Comparison of ENCODE assay signal across 18 mouse cellular contexts in the genomic region with DNA sequence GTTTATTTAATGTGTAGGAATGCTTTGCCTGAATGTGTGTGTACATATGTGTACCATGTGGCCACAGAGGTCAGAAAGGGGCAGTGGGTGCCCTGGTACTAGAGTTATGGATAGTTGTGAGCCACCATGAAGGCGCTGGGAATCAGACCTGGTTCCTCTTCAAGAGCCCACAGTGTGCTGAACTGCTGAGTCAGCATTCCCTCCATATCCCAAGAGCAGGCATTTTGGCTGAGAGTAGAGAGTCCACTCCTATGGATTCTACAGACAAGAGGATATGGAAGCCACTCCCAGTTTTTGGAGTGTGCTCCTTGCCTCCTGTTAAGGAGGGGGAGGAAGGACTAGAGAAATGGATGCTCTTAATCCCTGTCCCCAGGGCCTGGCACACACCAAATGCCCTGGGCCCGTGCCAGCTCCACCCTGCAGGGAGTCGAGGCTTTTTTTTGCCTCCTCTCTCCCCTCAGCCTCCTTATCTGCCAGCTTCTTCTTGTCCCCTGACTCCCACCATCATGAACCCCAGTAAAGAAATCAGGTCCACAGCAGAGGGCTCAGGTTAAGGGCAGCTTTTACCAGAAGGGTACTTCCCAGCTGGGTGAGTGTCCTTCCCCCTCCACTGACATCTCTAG. TPM values are rescaled to one million over a fixed set of nuclear protein-coding genes. Genes with fewer than 3 reads are reported as not detected.
DNase-seq lines count a peak whose midpoint lies in the region; TF ChIP-seq lines count a peak whose summit lies in the region.
"Had no signal": no experiment of that assay in that cellular context is flagged by ENCODE, and none has a peak within 500 bp of the region (broad histone marks: within the 10 kb centered on the region; RNA-seq: fewer than 3 reads in every experiment).

No protein-coding gene starts in this region.

- no peak overlapping the region for H3K4me3 ChIP-seq in ES-Bruce4 (ENCODE audit: low read depth, low read length)
- H3K4me3 ChIP-seq in embryonic facial prominence, embryonic 10.5 days, result no peak overlapping the region
- H3K4me3 ChIP-seq: erythroblast, embryonic 14.5 days; heart, embryonic 12.5 days; left cerebral cortex, adult 2 months; midbrain, embryonic 13.5 days had no signal

- TF ChIP-seq EP300 in ES-Bruce4 (IDR thresholded peaks at IDR 0.05; ENCODE audit: insufficient read depth, low read depth, low read length), result no peak

- H3K27ac ChIP-seq in ES-Bruce4 (ENCODE audit: insufficient read depth, low read length), result 0 out of 2 replicates have a peak overlapping the region, but pooled peaks have one; percentile 12
- no peak overlapping the region for H3K27ac ChIP-seq in embryonic facial prominence, embryonic 10.5 days (replicated peaks)
- H3K27ac ChIP-seq: hindbrain, postnatal 0 days; left cerebral cortex, adult 2 months; midbrain, embryonic 13.5 days had no signal

- no peaks in the 10 kb centered on the region for H3K9me3 ChIP-seq in ES-Bruce4 (replicated peaks; ENCODE audit: control insufficient read depth, insufficient read depth, low read length, poor library complexity, severe bottlenecking)
- no peaks in the 10 kb centered on the region for H3K9me3 ChIP-seq in embryonic facial prominence, embryonic 10.5 days
- H3K9me3 ChIP-seq: G1E; heart, embryonic 12.5 days; midbrain, embryonic 13.5 days had no signal

- no peak for TF ChIP-seq CTCF in ES-Bruce4 (IDR thresholded peaks at IDR 0.05; ENCODE audit: low read depth, low read length)

- no peak for TF ChIP-seq POLR2A in ES-Bruce4 (IDR thresholded peaks at IDR 0.05; ENCODE audit: insufficient read depth, low read length)

- H3K9ac ChIP-seq in ES-Bruce4 (ENCODE audit: low read depth, poor library complexity, severe bottlenecking), result no peak overlapping the region
- H3K9ac ChIP-seq: heart, embryonic 12.5 days; midbrain, embryonic 13.5 days had no signal

- no peaks in the 10 kb centered on the region for H3K27me3 ChIP-seq in ES-Bruce4 (ENCODE audit: control insufficient read depth, insufficient read depth, low read length, poor library complexity, severe bottlenecking)
- peaks cover 35% of the 10 kb centered on the region for H3K27me3 ChIP-seq in embryonic facial prominence, embryonic 10.5 days (replicated peaks; ENCODE audit: low read depth, poor library complexity, severe bottlenecking)

- no peaks in the 10 kb centered on the region for H3K36me3 ChIP-seq in ES-Bruce4 (ENCODE audit: control insufficient read depth, insufficient read depth, low read length, poor library complexity, severe bottlenecking)
- no peaks in the 10 kb centered on the region for H3K36me3 ChIP-seq in embryonic facial prominence, embryonic 10.5 days (replicated peaks)
- H3K36me3 ChIP-seq: G1E; heart, embryonic 12.5 days; midbrain, embryonic 13.5 days had no signal

- H3K4me1 ChIP-seq in ES-Bruce4 (ENCODE audit: control insufficient read depth, insufficient read depth, low read length), result peaks cover 10% of the 10 kb centered on the region
- peaks cover 42% of the 10 kb centered on the region for H3K4me1 ChIP-seq in embryonic facial prominence, embryonic 10.5 days

- DNase-seq in cerebellum, postnatal 14 days, result peak; percentile 41 to 58
- DNase-seq in cerebellum, adult 9-10 months, result no peak
- peak; percentile 42 for DNase-seq in ZHBTc4 (ENCODE audit: low read depth, low spot score)
- DNase-seq in spleen, postnatal 10 days (ENCODE audit: low spot score in 2 of 2), result peak; percentile 56 to 77
- DNase-seq in embryonic facial prominence, embryonic 10.5 days (ENCODE audit: low spot score), result no peak
- DNase-seq in lung, postnatal 10 days, result no peak
- DNase-seq: cerebellum, postnatal 36 days; kidney, adult 18-20 months; kidney, postnatal 10 days; lung, postnatal 4 days; thymus, postnatal 4 days had no signal

- WGBS in embryonic facial prominence, embryonic 10.5 days, result 77% methylated on average over 3 of the region's 3 CpGs

RNA-seq across cellular contexts. Expression of a gene that starts 58.2 kb away (rescaled TPM):
- polyA plus RNA-seq in ES-Bruce4 (2011; ENCODE audit: insufficient read depth, insufficient read length, low read depth, missing spikeins), result 4.6 and 5.1 TPM in 2 replicates
- polyA plus RNA-seq in embryonic facial prominence, embryonic 10.5 days (2016; fragmentation: Nextera tagmentation; extraction: Ambion mirVana), result 10.2 and 12.3 TPM in 2 replicates

Comparison
In these comparisons a context has a peak if more than half of its experiments do, and no peak if none do; other contexts are left out.
1. DNase-seq: peak in cerebellum, postnatal 14 days (2 of 2), ZHBTc4 (single experiment) and spleen, postnatal 10 days (2 of 2); none in cerebellum, adult 9-10 months (single experiment), embryonic facial prominence, embryonic 10.5 days (single experiment) and lung, postnatal 10 days (single experiment).